Comparison of ENCODE assay signal across 11 mouse cellular contexts in genomic region chr13:83872887-83873286, GRCm38 (mm10).
DNase-seq lines count a peak whose midpoint lies in the region; ATAC-seq and TF ChIP-seq lines count a peak whose summit lies in the region.
"Had no signal": no experiment of that assay in that cellular context is flagged by ENCODE, and none has a peak within 500 bp of the region (broad histone marks: within the 10 kb centered on the region; RNA-seq: fewer than 3 reads in every experiment).

No protein-coding gene starts in this region.

- no peaks in the 10 kb centered on the region for H3K27me3 ChIP-seq in forebrain, embryonic 10.5 days (ENCODE audit: poor library complexity, severe bottlenecking)
- no peaks in the 10 kb centered on the region for H3K27me3 ChIP-seq in neural tube, embryonic 14.5 days (ENCODE audit: control insufficient read depth, insufficient read depth, low read length)
- H3K27me3 ChIP-seq in heart, embryonic 12.5 days (replicated peaks), result no peaks in the 10 kb centered on the region

- H3K27ac ChIP-seq in forebrain, embryonic 10.5 days, result peak overlapping the region; percentile 67; the same call in 1 of the 2 replicates
- H3K27ac ChIP-seq in layer of hippocampus, adult 2 months, result peak overlapping the region; percentile 67
- H3K27ac ChIP-seq in neural tube, embryonic 14.5 days (ENCODE audit: low read depth, low read length), result peak overlapping the region; percentile 7
- no peak overlapping the region for H3K27ac ChIP-seq in heart, embryonic 12.5 days (ENCODE audit: poor library complexity, severe bottlenecking)

- no peak overlapping the region for H3K9ac ChIP-seq in neural tube, embryonic 14.5 days (replicated peaks; ENCODE audit: low read depth, low read length)
- no peak overlapping the region for H3K9ac ChIP-seq in heart, embryonic 12.5 days

- no peak overlapping the region for H3K4me3 ChIP-seq in forebrain, embryonic 10.5 days
- H3K4me3 ChIP-seq in layer of hippocampus, adult 2 months, result no peak overlapping the region
- H3K4me3 ChIP-seq in neural tube, embryonic 14.5 days (ENCODE audit: low read depth, low read length), result no peak overlapping the region
- no peak overlapping the region for H3K4me3 ChIP-seq in heart, embryonic 12.5 days

- TF ChIP-seq CTCF in layer of hippocampus, adult 2 months (conservative IDR thresholded peaks at IDR 0.05), result no peak

- H3K4me2 ChIP-seq in neural tube, embryonic 14.5 days (ENCODE audit: low read depth, low read length), result no peak overlapping the region
- no peak overlapping the region for H3K4me2 ChIP-seq in heart, embryonic 12.5 days

- peak; percentile 55 for DNase-seq in layer of hippocampus, adult 11-12 months (ENCODE audit: low spot score)
- no peak for DNase-seq in layer of hippocampus, postnatal 25 days (ENCODE audit: extremely low spot score in 1 of 2, low spot score in 1 of 2)
- peak; percentile 36 for DNase-seq in forebrain, embryonic 10.5 days (ENCODE audit: extremely low spot score, low spot score)
- peak; percentile 44 to 71 for DNase-seq in layer of hippocampus, adult 2 months (ENCODE audit: low spot score in 2 of 2)
- DNase-seq in ovary, adult 18-20 months (ENCODE audit: low spot score), result no peak
- no peak for DNase-seq in heart, postnatal 36 days
- DNase-seq: gastrocnemius, postnatal 10 days; lung, postnatal 36 days; thymus, adult 18-20 months had no signal

- no peak for ATAC-seq in neural tube, embryonic 14.5 days (ENCODE audit: low read depth)
- no peak for ATAC-seq in heart, embryonic 12.5 days (ENCODE audit: insufficient number of reproducible peaks, low FRiP score)

- WGBS in forebrain, embryonic 10.5 days, result 6% methylated on average over 5 of the region's 5 CpGs
- 7% methylated on average over 5 of the region's 5 CpGs for WGBS in neural tube, embryonic 14.5 days
- 33% methylated on average over 5 of the region's 5 CpGs for WGBS in heart, embryonic 12.5 days

- H3K36me3 ChIP-seq in forebrain, embryonic 10.5 days (replicated peaks), result no peaks in the 10 kb centered on the region
- H3K36me3 ChIP-seq in neural tube, embryonic 14.5 days (ENCODE audit: control insufficient read depth, insufficient read depth, low read length), result no peaks in the 10 kb centered on the region
- no peaks in the 10 kb centered on the region for H3K36me3 ChIP-seq in heart, embryonic 12.5 days

- peaks cover 47% of the 10 kb centered on the region for H3K4me1 ChIP-seq in forebrain, embryonic 10.5 days
- no peaks in the 10 kb centered on the region for H3K4me1 ChIP-seq in neural tube, embryonic 14.5 days (ENCODE audit: control insufficient read depth, insufficient read depth, low read length)
- H3K4me1 ChIP-seq in heart, embryonic 12.5 days (replicated peaks), result no peaks in the 10 kb centered on the region

- intact Hi-C loops in heart, postnatal 36 days (cut with DNase I), result no loop called here

- H3K9me3 ChIP-seq in forebrain, embryonic 10.5 days, result no peaks in the 10 kb centered on the region
- H3K9me3 ChIP-seq in neural tube, embryonic 14.5 days (ENCODE audit: control insufficient read depth, low read length), result no peaks in the 10 kb centered on the region
- H3K9me3 ChIP-seq in heart, embryonic 12.5 days (replicated peaks), result no peaks in the 10 kb centered on the region

Comparison
In these comparisons a context has a peak if more than half of its experiments do, and no peak if none do; other contexts are left out.
1. DNase-seq: peak in layer of hippocampus, adult 11-12 months (single experiment), forebrain, embryonic 10.5 days (single experiment) and layer of hippocampus, adult 2 months (2 of 2); none in layer of hippocampus, postnatal 25 days (0 of 2), ovary, adult 18-20 months (single experiment) and heart, postnatal 36 days (0 of 2).